Mouse (Mus musculus): ENCODE measurements around the gene Bmpr1b. TPM values are rescaled to one million over a fixed set of nuclear protein-coding genes. Genes with fewer than 3 reads are reported as not detected.

Gene Bmpr1b
- polyA plus RNA-seq, 1 experiment from 2014 or later = not detected

DNA sequence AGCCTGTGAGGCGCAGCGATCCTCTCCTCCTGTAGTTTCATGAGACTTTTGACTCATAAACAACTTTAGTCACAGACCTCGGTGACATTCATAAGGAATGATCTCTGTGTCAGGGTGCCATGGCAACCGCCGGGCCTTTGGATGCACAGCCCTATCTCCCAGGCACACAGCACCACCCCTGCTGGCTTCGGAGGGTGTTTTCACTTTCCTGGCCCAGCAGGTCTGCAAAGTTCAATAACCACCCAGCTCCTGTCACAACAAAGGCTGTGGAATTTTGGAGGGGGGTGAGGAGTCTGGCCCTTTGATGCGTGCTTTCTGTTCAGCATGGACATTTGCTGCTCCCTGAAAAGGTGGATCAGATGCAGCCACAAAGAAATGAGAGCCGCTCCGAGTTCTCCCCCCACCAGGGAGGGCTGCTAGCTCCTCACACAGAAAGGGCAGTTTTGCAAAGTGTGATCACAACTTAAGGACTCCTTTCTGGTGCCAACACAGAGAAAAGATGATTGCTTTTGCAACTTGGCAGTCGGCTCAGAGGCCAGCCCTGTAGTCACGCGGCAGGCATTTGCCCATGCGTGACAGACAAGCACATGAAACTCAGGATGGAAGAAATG, 349.8 kb downstream of the Bmpr1b start:
- Histone ChIP-seq H3K4me3 (ENCODE audit: low read depth, low read length) (no peak overlapping the region), H3K27ac (ENCODE audit: low read depth) (no peak overlapping the region), H3K36me3 (replicated peaks; ENCODE audit: insufficient read depth, low read length) (no peaks in the 10 kb centered on the region), H3K4me1 (ENCODE audit: insufficient read depth) (no peaks in the 10 kb centered on the region), H3K4me2 (ENCODE audit: low read depth, low read length) (no peak overlapping the region), H3K27me3 (ENCODE audit: insufficient read depth, low read length) (no peaks in the 10 kb centered on the region), H3K9ac (replicated peaks) (no peak overlapping the region), H3K9me3 (ENCODE audit: low read length) (no peaks in the 10 kb centered on the region)
- WGBS (ENCODE audit: insufficient replicate concordance) = 49% methylated on average over 13 of the region's 13 CpGs
- TF ChIP-seq CTCF (IDR thresholded peaks at IDR 0.05; ENCODE audit: low read depth) (no peak), EP300 (IDR thresholded peaks at IDR 0.05; ENCODE audit: low read depth) (no peak)
- DNase-seq (no peak), ATAC-seq (no peak)

DNA sequence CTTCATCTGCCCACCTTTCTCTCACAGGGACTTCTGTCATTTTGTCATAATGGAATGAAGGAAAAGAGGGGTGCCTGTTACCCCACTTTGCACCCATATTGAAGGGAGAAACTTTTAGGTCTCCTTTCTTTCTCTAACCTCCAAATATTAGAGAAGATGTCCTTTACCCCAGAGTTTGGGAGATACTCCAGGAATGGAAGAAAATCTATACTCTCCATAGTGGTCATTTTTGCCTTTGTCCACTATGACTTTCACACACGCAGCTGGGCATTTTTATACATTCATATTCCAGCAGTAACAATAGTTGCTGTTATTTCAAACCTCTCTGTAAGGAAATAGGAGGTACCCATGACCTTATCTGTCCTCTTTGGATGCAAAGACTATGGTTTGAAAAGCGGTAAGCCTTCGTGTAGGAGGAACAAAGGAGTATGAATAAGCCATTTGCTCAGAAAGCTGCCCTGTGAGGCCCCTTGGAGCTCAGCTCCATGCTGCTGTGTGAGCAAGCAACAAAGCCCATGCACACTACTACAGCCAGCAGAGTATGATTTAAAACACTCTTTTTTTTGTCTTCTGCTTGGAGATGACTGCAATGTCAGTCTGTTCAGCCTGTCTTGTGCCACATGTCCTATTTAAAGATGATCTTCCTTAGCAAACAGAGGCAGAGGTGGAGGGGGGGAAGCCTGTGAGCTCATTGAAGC, 350.5 kb downstream of the Bmpr1b start:
- no peak overlapping the region for H3K9ac ChIP-seq (replicated peaks)
- H3K4me2 ChIP-seq (ENCODE audit: low read depth, low read length) = no peak overlapping the region
- H3K9me3 ChIP-seq (ENCODE audit: low read length) = no peaks in the 10 kb centered on the region
- no peaks in the 10 kb centered on the region for H3K4me1 ChIP-seq (ENCODE audit: insufficient read depth)
- ATAC-seq (no peak), DNase-seq (no peak)
- TF ChIP-seq CTCF (IDR thresholded peaks at IDR 0.05; ENCODE audit: low read depth) (no peak), EP300 (IDR thresholded peaks at IDR 0.05; ENCODE audit: low read depth) (no peak)
- H3K27me3 ChIP-seq (ENCODE audit: insufficient read depth, low read length) = no peaks in the 10 kb centered on the region
- 49% methylated on average over 3 of the region's 3 CpGs for WGBS (ENCODE audit: insufficient replicate concordance)
- no peak overlapping the region for H3K4me3 ChIP-seq (ENCODE audit: low read depth, low read length)
- no peak overlapping the region for H3K27ac ChIP-seq (ENCODE audit: low read depth)
- H3K36me3 ChIP-seq (replicated peaks; ENCODE audit: insufficient read depth, low read length) = no peaks in the 10 kb centered on the region

DNA sequence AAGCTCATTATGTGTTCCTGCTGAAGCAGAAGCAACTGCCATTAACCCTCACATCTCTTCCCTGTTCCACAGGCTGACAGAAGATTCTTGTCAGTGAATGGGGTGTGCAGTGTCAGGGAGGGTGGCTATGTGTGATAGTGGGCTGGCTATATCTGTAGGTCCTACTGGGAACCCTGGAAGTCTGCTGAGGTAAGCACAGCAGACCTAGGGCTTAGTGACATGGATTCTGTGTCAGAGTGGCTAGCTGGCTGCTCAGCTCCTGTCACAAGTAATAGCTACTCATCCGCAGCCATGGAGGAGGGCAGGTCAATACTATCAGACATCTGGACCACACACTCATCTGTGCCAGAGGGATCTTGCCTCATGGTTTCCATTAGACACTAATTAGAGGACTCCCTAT, 354.4 kb downstream of the Bmpr1b start:
- 71% methylated on average over 1 of the region's 1 CpGs for WGBS (ENCODE audit: insufficient replicate concordance)
- H3K36me3 ChIP-seq (replicated peaks; ENCODE audit: insufficient read depth, low read length) = no peaks in the 10 kb centered on the region

DNA sequence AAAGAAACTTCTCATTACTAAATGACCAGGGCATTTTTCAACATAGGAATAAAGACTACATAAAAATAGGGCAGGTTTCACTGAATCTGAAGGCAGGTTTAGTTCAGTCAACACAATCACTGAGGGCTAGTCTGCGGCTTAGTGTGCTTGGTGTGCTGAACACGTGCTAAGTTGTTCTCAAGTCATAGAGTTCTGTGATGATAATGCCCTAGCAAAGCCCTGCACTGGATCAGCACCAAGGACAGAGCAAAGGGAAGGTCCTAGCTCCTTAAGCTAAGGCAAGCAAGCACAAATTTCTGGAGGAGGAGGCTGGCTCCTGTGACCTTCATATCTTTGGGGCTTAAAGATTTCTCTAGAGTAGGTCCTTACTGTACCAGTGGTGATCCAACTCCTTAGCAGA, 357.9 kb downstream of the Bmpr1b start:
- 18% methylated on average over 2 of the region's 2 CpGs for WGBS (ENCODE audit: insufficient replicate concordance)

More for the DNA sequence above, 354.4 kb downstream of the Bmpr1b start:
- no peaks in the 10 kb centered on the region for H3K9me3 ChIP-seq (ENCODE audit: low read length)
- no peak for ATAC-seq
- H3K9ac ChIP-seq (replicated peaks) = no peak overlapping the region
- TF ChIP-seq EP300 (IDR thresholded peaks at IDR 0.05; ENCODE audit: low read depth) (no peak), CTCF (IDR thresholded peaks at IDR 0.05; ENCODE audit: low read depth) (no peak)
- H3K4me3 ChIP-seq (ENCODE audit: low read depth, low read length) = no peak overlapping the region
- H3K4me2 ChIP-seq (ENCODE audit: low read depth, low read length) = no peak overlapping the region
- H3K4me1 ChIP-seq (ENCODE audit: insufficient read depth) = no peaks in the 10 kb centered on the region
- H3K27me3 ChIP-seq (ENCODE audit: insufficient read depth, low read length) = no peaks in the 10 kb centered on the region
- H3K27ac ChIP-seq (ENCODE audit: low read depth) = no peak overlapping the region
- no peak for DNase-seq

DNA sequence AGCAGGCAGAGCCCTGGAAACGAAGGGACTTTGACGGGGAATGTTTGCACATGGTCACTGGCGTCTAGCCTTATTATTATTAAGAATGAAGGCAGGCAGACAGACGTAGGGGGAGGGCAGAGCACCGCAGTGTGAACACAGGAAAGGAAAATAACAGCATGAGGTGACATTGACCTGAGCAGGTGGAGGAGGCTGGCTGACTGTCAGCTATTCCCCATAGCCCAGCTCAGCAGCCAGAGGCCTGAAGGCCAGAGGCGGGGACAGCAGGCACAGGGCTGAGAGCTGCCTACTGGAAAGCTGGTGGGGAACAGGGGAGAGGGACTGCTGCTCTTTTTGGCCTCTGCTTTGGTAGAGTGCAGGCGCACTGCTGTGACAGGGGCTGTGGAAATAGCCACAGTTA, 358.3 kb downstream of the Bmpr1b start:
- no peak overlapping the region for H3K4me3 ChIP-seq (ENCODE audit: low read depth, low read length)
- H3K27me3 ChIP-seq (ENCODE audit: insufficient read depth, low read length) = no peaks in the 10 kb centered on the region
- WGBS (ENCODE audit: insufficient replicate concordance) = 53% methylated on average over 7 of the region's 7 CpGs
- DNase-seq (no peak), ATAC-seq (no peak)
- no peak overlapping the region for H3K9ac ChIP-seq (replicated peaks)
- TF ChIP-seq CTCF (IDR thresholded peaks at IDR 0.05; ENCODE audit: low read depth) (no peak), EP300 (IDR thresholded peaks at IDR 0.05; ENCODE audit: low read depth) (no peak)
- H3K4me1 ChIP-seq (ENCODE audit: insufficient read depth) = no peaks in the 10 kb centered on the region
- H3K9me3 ChIP-seq (ENCODE audit: low read length) = no peaks in the 10 kb centered on the region
- no peak overlapping the region for H3K4me2 ChIP-seq (ENCODE audit: low read depth, low read length)
- no peak overlapping the region for H3K27ac ChIP-seq (ENCODE audit: low read depth)
- H3K36me3 ChIP-seq (replicated peaks; ENCODE audit: insufficient read depth, low read length) = no peaks in the 10 kb centered on the region

More for the DNA sequence above, 357.9 kb downstream of the Bmpr1b start:
- DNase-seq = peak; percentile 17
- no peak overlapping the region for H3K4me3 ChIP-seq (ENCODE audit: low read depth, low read length)
- no peak for TF ChIP-seq EP300 (IDR thresholded peaks at IDR 0.05; ENCODE audit: low read depth)
- TF ChIP-seq CTCF (IDR thresholded peaks at IDR 0.05; ENCODE audit: low read depth) = no peak
- H3K36me3 ChIP-seq (replicated peaks; ENCODE audit: insufficient read depth, low read length) = no peaks in the 10 kb centered on the region
- H3K4me2 ChIP-seq (ENCODE audit: low read depth, low read length) = no peak overlapping the region
- no peak overlapping the region for H3K27ac ChIP-seq (ENCODE audit: low read depth)
- H3K9me3 ChIP-seq (ENCODE audit: low read length) = no peaks in the 10 kb centered on the region
- no peaks in the 10 kb centered on the region for H3K27me3 ChIP-seq (ENCODE audit: insufficient read depth, low read length)
- H3K4me1 ChIP-seq (ENCODE audit: insufficient read depth) = no peaks in the 10 kb centered on the region
- no peak overlapping the region for H3K9ac ChIP-seq (replicated peaks)
- no peak for ATAC-seq

DNA sequence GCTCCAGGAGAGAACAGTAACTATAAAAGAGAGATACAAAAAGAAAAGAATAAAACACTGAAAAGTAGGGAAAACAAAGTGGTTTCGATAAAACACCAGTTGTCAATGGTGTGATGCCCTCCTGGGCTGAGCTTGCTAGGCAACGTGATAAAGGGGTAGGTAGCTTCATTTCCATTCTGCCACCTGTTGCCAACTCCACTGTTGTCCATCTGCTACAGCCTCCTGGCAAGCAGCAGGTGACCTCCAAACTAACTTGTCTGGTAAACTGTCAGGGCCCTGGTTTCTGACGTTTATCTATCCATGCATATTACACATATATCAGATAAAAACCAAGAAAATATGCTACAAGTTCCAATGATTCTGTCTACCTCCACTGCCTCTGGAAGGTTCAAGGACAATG, 359.6 kb downstream of the Bmpr1b start:
- DNase-seq (no peak), ATAC-seq (no peak)
- Histone ChIP-seq H3K4me1 (ENCODE audit: insufficient read depth) (no peaks in the 10 kb centered on the region), H3K4me2 (ENCODE audit: low read depth, low read length) (no peak overlapping the region), H3K36me3 (replicated peaks; ENCODE audit: insufficient read depth, low read length) (no peaks in the 10 kb centered on the region), H3K4me3 (ENCODE audit: low read depth, low read length) (no peak overlapping the region), H3K27ac (ENCODE audit: low read depth) (no peak overlapping the region), H3K27me3 (ENCODE audit: insufficient read depth, low read length) (no peaks in the 10 kb centered on the region), H3K9ac (replicated peaks) (no peak overlapping the region), H3K9me3 (ENCODE audit: low read length) (no peaks in the 10 kb centered on the region)
- TF ChIP-seq CTCF (IDR thresholded peaks at IDR 0.05; ENCODE audit: low read depth) (no peak), EP300 (IDR thresholded peaks at IDR 0.05; ENCODE audit: low read depth) (no peak)
- 67% methylated on average over 3 of the region's 3 CpGs for WGBS (ENCODE audit: insufficient replicate concordance)
